8 mouse cellular contexts compared by ENCODE assay signal in genomic region chr7:97447050-97447531, GRCm38 (mm10). TPM values are rescaled to one million over a fixed set of nuclear protein-coding genes. Genes with fewer than 3 reads are reported as not detected.
DNase-seq lines count a peak whose midpoint lies in the region; ATAC-seq and TF ChIP-seq lines count a peak whose summit lies in the region.
"Had no signal": no experiment of that assay in that cellular context is flagged by ENCODE, and none has a peak within 500 bp of the region (broad histone marks: within the 10 kb centered on the region; RNA-seq: fewer than 3 reads in every experiment).

No protein-coding gene starts in this region.

- H3K9me3 ChIP-seq in midbrain, embryonic 10.5 days (replicated peaks), result peaks cover 4% of the 10 kb centered on the region; the same call in 1 of the 2 replicates
- H3K9me3 ChIP-seq in midbrain, embryonic 11.5 days (ENCODE audit: control insufficient read depth, low read length), result no peaks in the 10 kb centered on the region; the same call in 1 of the 2 replicates
- H3K9me3 ChIP-seq in forebrain, embryonic 10.5 days, result no peaks in the 10 kb centered on the region; the same call in 1 of the 2 replicates
- no peaks in the 10 kb centered on the region for H3K9me3 ChIP-seq in intestine, postnatal 0 days (ENCODE audit: control insufficient read depth)
- no peaks in the 10 kb centered on the region for H3K9me3 ChIP-seq in midbrain, embryonic 12.5 days

- H3K36me3 ChIP-seq in midbrain, embryonic 10.5 days, result no peaks in the 10 kb centered on the region
- H3K36me3 ChIP-seq in midbrain, embryonic 11.5 days (ENCODE audit: control insufficient read depth, insufficient read depth, low read length), result no peaks in the 10 kb centered on the region
- no peaks in the 10 kb centered on the region for H3K36me3 ChIP-seq in forebrain, embryonic 10.5 days (replicated peaks)
- H3K36me3 ChIP-seq in intestine, postnatal 0 days (ENCODE audit: control insufficient read depth, insufficient read depth), result no peaks in the 10 kb centered on the region
- H3K36me3 ChIP-seq in midbrain, embryonic 12.5 days, result no peaks in the 10 kb centered on the region
- H3K36me3 ChIP-seq: liver, embryonic 13.5 days had no signal

- no peak for DNase-seq in midbrain, embryonic 10.5 days (ENCODE audit: low spot score)
- DNase-seq in midbrain, embryonic 11.5 days (ENCODE audit: low spot score, missing footprints), result no peak
- no peak for DNase-seq in forebrain, embryonic 10.5 days (ENCODE audit: extremely low spot score, low spot score)
- DNase-seq in retina, embryonic 14.5 days (ENCODE audit: low spot score), result no peak
- no peak for DNase-seq in urinary bladder, postnatal 25 days (ENCODE audit: low spot score)
- DNase-seq: liver, embryonic 13.5 days had no signal

- H3K27me3 ChIP-seq in midbrain, embryonic 10.5 days (ENCODE audit: low read depth, poor library complexity, severe bottlenecking), result peaks cover 6% of the 10 kb centered on the region; the same call in 1 of the 2 replicates
- H3K27me3 ChIP-seq in midbrain, embryonic 11.5 days (ENCODE audit: control insufficient read depth, insufficient read depth, low read length), result no peaks in the 10 kb centered on the region
- peaks cover 1% of the 10 kb centered on the region; the same call in 1 of the 2 replicates for H3K27me3 ChIP-seq in forebrain, embryonic 10.5 days (ENCODE audit: poor library complexity, severe bottlenecking)
- no peaks in the 10 kb centered on the region for H3K27me3 ChIP-seq in intestine, postnatal 0 days (replicated peaks; ENCODE audit: control insufficient read depth, insufficient read depth, low read length)
- H3K27me3 ChIP-seq in midbrain, embryonic 12.5 days, result no peaks in the 10 kb centered on the region
- H3K27me3 ChIP-seq: liver, embryonic 13.5 days had no signal

- H3K4me3 ChIP-seq in midbrain, embryonic 10.5 days, result no peak overlapping the region
- H3K4me3 ChIP-seq in midbrain, embryonic 11.5 days (ENCODE audit: low read depth, low read length), result no peak overlapping the region
- no peak overlapping the region for H3K4me3 ChIP-seq in forebrain, embryonic 10.5 days
- H3K4me3 ChIP-seq in intestine, postnatal 0 days (ENCODE audit: low read depth, low read length), result no peak overlapping the region
- H3K4me3 ChIP-seq in midbrain, embryonic 12.5 days, result no peak overlapping the region
- H3K4me3 ChIP-seq: liver, embryonic 13.5 days had no signal

- no peak for ATAC-seq in midbrain, embryonic 11.5 days (ENCODE audit: low FRiP score)
- ATAC-seq in intestine, postnatal 0 days, result peak; percentile 40; the same call in 1 of the 2 replicates
- ATAC-seq in midbrain, embryonic 12.5 days (ENCODE audit: low FRiP score, low read depth), result peak; percentile 70

- H3K4me2 ChIP-seq in midbrain, embryonic 11.5 days, result no peak overlapping the region
- no peak overlapping the region for H3K4me2 ChIP-seq in intestine, postnatal 0 days (replicated peaks; ENCODE audit: low read depth)
- no peak overlapping the region for H3K4me2 ChIP-seq in midbrain, embryonic 12.5 days (replicated peaks)
- H3K4me2 ChIP-seq: liver, embryonic 13.5 days had no signal

- H3K9ac ChIP-seq in midbrain, embryonic 11.5 days (ENCODE audit: low read length), result no peak overlapping the region
- no peak overlapping the region for H3K9ac ChIP-seq in intestine, postnatal 0 days (ENCODE audit: low read depth, low read length)
- no peak overlapping the region for H3K9ac ChIP-seq in midbrain, embryonic 12.5 days (replicated peaks)
- H3K9ac ChIP-seq: liver, embryonic 13.5 days had no signal

- WGBS in midbrain, embryonic 10.5 days, result 68% methylated on average over 6 of the region's 6 CpGs
- 62% methylated on average over 6 of the region's 6 CpGs for whole genome bisulfite sequencing in midbrain, embryonic 11.5 days
- 59% methylated on average over 6 of the region's 6 CpGs for WGBS in forebrain, embryonic 10.5 days
- WGBS in intestine, postnatal 0 days, result 60% methylated on average over 6 of the region's 6 CpGs
- WGBS in midbrain, embryonic 12.5 days, result 55% methylated on average over 6 of the region's 6 CpGs

- H3K27ac ChIP-seq in midbrain, embryonic 10.5 days (replicated peaks), result 0 out of 2 replicates have a peak overlapping the region, but pooled peaks have one; percentile 18
- no peak overlapping the region for H3K27ac ChIP-seq in midbrain, embryonic 11.5 days (ENCODE audit: low read depth, low read length)
- H3K27ac ChIP-seq in forebrain, embryonic 10.5 days, result peak overlapping the region; percentile 27; the same call in 1 of the 2 replicates
- no peak overlapping the region for H3K27ac ChIP-seq in intestine, postnatal 0 days (ENCODE audit: low read depth, low read length)
- peak overlapping the region; percentile 74 for H3K27ac ChIP-seq in midbrain, embryonic 12.5 days (replicated peaks)
- H3K27ac ChIP-seq: liver, embryonic 13.5 days had no signal

- TF ChIP-seq CTCF in intestine, postnatal 0 days (IDR thresholded peaks at IDR 0.05; ENCODE audit: low read depth), result peak; percentile 60

- 0 out of 2 replicates have a peak, but pooled peaks cover 7% of the 10 kb centered on the region for H3K4me1 ChIP-seq in midbrain, embryonic 10.5 days
- no peaks in the 10 kb centered on the region; the same call in 1 of the 2 replicates for H3K4me1 ChIP-seq in midbrain, embryonic 11.5 days (ENCODE audit: control insufficient read depth, insufficient read depth, low read length)
- peaks cover 8% of the 10 kb centered on the region; the same call in 1 of the 2 replicates for H3K4me1 ChIP-seq in forebrain, embryonic 10.5 days
- H3K4me1 ChIP-seq in intestine, postnatal 0 days (replicated peaks; ENCODE audit: control insufficient read depth, insufficient read depth, low read length), result peaks cover 3% of the 10 kb centered on the region; the same call in 1 of the 2 replicates
- 0 out of 2 replicates have a peak, but pooled peaks cover 10% of the 10 kb centered on the region for H3K4me1 ChIP-seq in midbrain, embryonic 12.5 days

RNA-seq across cellular contexts. Expression of gene Kctd14, which starts 4.0 kb away (rescaled TPM):
- 0.09 and 0.37 TPM in 2 replicates for polyA plus RNA-seq in midbrain, embryonic 10.5 days (2016; fragmentation: Nextera tagmentation; extraction: Ambion mirVana)
- 0.28 and 0.37 TPM in 2 replicates for polyA plus RNA-seq in midbrain, embryonic 11.5 days (2014; fragmentation: Nextera tagmentation; extraction: Ambion mirVana)
- polyA plus RNA-seq in forebrain, embryonic 10.5 days (2016; fragmentation: Nextera tagmentation; extraction: Ambion mirVana), result 0.33 and 0.40 TPM in 2 replicates
- polyA plus RNA-seq in intestine, postnatal 0 days (2015; fragmentation: Nextera tagmentation; extraction: Ambion mirVana), result 4.8 and 5.3 TPM in 2 replicates
- polyA plus RNA-seq in midbrain, embryonic 12.5 days (2016; fragmentation: Nextera tagmentation; extraction: Ambion mirVana), result 0.96 and 1.4 TPM in 2 replicates

RNA-seq across cellular contexts. Expression of gene Thrsp, which starts 29.6 kb away (rescaled TPM):
- 0.48 and 0.51 TPM in 2 replicates for polyA plus RNA-seq in midbrain, embryonic 10.5 days (2016; fragmentation: Nextera tagmentation; extraction: Ambion mirVana)
- 0.12 TPM in 1 of 2 replicates, not detected in the other for polyA plus RNA-seq in midbrain, embryonic 11.5 days (2014; fragmentation: Nextera tagmentation; extraction: Ambion mirVana)
- polyA plus RNA-seq in forebrain, embryonic 10.5 days (2016; fragmentation: Nextera tagmentation; extraction: Ambion mirVana), result 0.23 and 0.32 TPM in 2 replicates
- 1.6 and 2.4 TPM in 2 replicates for polyA plus RNA-seq in intestine, postnatal 0 days (2015; fragmentation: Nextera tagmentation; extraction: Ambion mirVana)
- 0.37 and 0.65 TPM in 2 replicates for polyA plus RNA-seq in midbrain, embryonic 12.5 days (2016; fragmentation: Nextera tagmentation; extraction: Ambion mirVana)
- polyA plus RNA-seq: liver, embryonic 13.5 days had no signal

RNA-seq across cellular contexts. Expression of gene Ints4, which starts 33.7 kb away (rescaled TPM):
- polyA plus RNA-seq in midbrain, embryonic 10.5 days (2016; fragmentation: Nextera tagmentation; extraction: Ambion mirVana), result 57.2 and 63.3 TPM in 2 replicates
- polyA plus RNA-seq in midbrain, embryonic 11.5 days (2014; fragmentation: Nextera tagmentation; extraction: Ambion mirVana), result 61.4 and 62.6 TPM in 2 replicates
- 63.3 and 69.4 TPM in 2 replicates for polyA plus RNA-seq in forebrain, embryonic 10.5 days (2016; fragmentation: Nextera tagmentation; extraction: Ambion mirVana)
- polyA plus RNA-seq in intestine, postnatal 0 days (2015; fragmentation: Nextera tagmentation; extraction: Ambion mirVana), result 14.3 and 15.9 TPM in 2 replicates
- polyA plus RNA-seq in midbrain, embryonic 12.5 days (2016; fragmentation: Nextera tagmentation; extraction: Ambion mirVana), result 50.1 and 53.3 TPM in 2 replicates

RNA-seq across cellular contexts. Expression of gene Ndufc2, which starts 47.3 kb away (rescaled TPM):
- 308 and 330 TPM in 2 replicates for polyA plus RNA-seq in midbrain, embryonic 10.5 days (2016; fragmentation: Nextera tagmentation; extraction: Ambion mirVana)
- polyA plus RNA-seq in midbrain, embryonic 11.5 days (2014; fragmentation: Nextera tagmentation; extraction: Ambion mirVana), result 371 and 375 TPM in 2 replicates
- polyA plus RNA-seq in forebrain, embryonic 10.5 days (2016; fragmentation: Nextera tagmentation; extraction: Ambion mirVana), result 320 and 327 TPM in 2 replicates
- polyA plus RNA-seq in intestine, postnatal 0 days (2015; fragmentation: Nextera tagmentation; extraction: Ambion mirVana), result 517 and 549 TPM in 2 replicates
- polyA plus RNA-seq in midbrain, embryonic 12.5 days (2016; fragmentation: Nextera tagmentation; extraction: Ambion mirVana), result 344 and 345 TPM in 2 replicates

Comparison
In these comparisons a context has a peak if more than half of its experiments do, and no peak if none do; other contexts are left out.
1. H3K27ac ChIP-seq: peak in midbrain, embryonic 10.5 days (single experiment), forebrain, embryonic 10.5 days (single experiment) and midbrain, embryonic 12.5 days (single experiment); none in midbrain, embryonic 11.5 days (single experiment) and intestine, postnatal 0 days (single experiment).